Mouse (Mus musculus): ENCODE measurements around the gene S1pr4. TPM values are rescaled to one million over a fixed set of nuclear protein-coding genes. Genes with fewer than 3 reads are reported as not detected.

The S1pr4 gene
- total RNA-seq, 2 experiments from 2014 or later: 0.61 to 1.3 TPM

DNA sequence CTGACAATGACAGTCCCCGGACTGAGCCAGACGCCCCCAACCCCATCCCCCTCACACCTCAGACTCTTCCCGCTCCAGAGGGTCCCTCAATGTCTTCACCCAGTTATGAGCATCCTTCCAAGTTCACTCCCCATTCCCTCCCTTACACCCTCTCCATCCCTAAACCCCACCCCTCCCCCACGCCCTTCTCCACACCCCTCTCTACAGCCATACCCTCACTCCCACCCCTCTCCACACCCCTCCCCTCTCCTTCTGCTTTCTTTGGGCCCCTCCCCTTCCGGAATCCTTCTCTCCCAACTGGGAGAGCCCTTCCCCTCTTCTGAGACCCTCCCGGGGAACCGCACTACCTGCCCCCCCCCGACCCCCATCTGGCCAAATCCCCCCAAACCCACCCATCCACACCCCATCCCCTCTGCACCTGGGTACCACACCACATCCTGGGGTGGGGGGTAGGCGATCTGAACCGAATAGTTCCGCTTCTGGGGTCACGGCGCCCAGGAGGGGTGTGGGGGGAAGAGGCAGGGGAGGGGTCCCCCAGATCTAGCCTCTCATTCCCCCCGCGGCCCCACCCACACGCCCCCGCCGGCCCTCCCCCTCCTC lies 27.4 kb downstream of the S1pr4 start:
- no peak for DNase-seq

DNA sequence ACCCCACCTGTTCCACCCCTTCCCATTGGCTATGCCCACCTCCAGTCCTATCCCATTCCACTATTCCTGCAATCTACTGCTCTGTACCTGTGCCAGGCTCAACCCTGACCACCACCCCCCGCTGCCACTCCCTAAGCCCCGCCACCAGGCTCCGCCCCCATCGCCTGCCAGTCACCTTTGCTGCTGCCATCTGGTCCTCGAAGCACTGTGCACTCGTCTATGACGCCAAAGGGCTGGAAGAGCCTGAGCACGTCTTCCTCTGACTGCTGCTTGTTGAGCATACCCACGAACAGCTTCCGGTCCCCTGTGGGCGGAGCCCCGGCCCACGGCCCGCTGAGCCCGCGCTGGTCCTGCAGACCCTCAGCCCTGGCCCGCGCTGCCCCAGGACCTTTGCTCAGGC lies 29.5 kb downstream of the S1pr4 start:
- no peak for DNase-seq
- intact Hi-C loops (cut with DNase I): no loop called here

More for the DNA sequence above, 27.4 kb downstream of the S1pr4 start:
- intact Hi-C loops (cut with DNase I): no loop called here

GRCm38 (mm10) chr10:81469253-81469652 lies 30.7 kb downstream of the S1pr4 start:
- intact Hi-C loops (cut with DNase I): no loop called here
- no peak for DNase-seq

DNA sequence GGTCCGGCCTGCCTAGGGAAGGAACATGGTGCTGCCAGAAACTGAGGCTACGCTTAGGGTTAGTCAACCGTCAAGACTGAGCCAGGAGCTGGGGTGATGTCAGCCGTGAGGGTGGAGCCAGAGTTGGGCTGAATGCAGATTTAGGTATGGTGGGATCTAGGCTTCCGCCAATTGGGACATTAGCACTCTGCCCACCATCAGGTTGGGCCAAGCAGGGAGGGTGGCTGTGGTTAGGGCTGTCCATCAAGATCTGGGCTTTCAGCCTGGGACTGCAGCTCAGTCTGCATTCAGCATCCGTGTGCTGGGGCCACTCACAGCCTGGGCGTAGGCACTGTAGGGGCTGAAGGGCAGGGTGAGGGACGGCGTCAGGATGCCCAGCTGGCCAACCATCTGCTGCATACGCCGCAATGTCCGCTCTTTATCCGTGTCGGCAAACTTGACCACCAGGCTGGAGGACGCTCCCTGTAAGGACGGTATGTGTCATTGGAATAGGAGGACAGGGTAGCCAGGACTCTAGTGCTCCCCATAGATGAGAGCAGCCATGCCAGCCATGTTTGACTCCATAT lies 32.2 kb downstream of the S1pr4 start:
- intact Hi-C loops (cut with DNase I): no loop called here
- DNase-seq: no peak

- no peak for DNase-seq
- intact Hi-C loops (cut with DNase I): no loop called here
These were observed 33.1 kb downstream of the S1pr4 start for GRCm38 (mm10) chr10:81466881-81467280.

DNA sequence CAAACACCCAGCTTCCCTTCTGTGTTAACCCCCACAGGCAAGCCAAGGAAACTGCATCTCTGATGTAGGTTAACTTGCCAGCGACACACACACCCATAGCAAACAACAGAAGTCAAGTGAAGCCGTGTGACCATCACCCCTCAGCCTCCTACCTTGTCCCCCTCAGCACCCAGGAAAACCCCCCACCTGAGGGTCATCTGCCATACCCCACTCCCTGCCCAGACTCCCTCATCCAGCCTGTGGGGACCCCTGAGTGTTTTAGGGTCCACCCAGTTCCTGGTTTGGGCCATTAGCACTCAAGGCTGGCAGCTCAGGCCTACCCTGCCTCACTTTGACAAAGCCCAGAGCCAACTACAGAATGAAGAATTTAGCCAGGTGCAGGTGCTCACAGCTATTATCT lies 33.9 kb downstream of the S1pr4 start:
- no peak for DNase-seq

DNA sequence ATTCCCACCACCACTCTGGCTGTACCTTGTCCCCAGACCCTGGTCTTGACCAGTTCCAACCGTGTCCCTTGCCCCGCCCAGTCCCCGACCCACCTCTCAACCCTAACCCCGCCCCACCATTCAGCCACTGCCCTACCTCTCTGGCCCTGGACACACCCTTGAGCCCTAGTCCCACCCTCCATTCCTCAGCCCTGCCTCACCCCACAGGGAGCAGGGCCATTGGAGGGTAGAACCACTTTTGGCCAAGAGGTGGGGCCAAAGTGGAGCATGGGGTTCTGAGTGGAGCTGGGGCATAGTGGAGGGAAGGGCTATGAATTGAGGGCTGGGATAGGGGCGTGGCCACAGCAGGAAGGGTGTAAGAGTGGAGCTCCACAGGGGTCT lies 34.7 kb downstream of the S1pr4 start:
- intact Hi-C loops (cut with DNase I): no loop called here
- DNase-seq: no peak

More for the DNA sequence above, 33.9 kb downstream of the S1pr4 start:
- intact Hi-C loops (cut with DNase I): no loop called here

DNA sequence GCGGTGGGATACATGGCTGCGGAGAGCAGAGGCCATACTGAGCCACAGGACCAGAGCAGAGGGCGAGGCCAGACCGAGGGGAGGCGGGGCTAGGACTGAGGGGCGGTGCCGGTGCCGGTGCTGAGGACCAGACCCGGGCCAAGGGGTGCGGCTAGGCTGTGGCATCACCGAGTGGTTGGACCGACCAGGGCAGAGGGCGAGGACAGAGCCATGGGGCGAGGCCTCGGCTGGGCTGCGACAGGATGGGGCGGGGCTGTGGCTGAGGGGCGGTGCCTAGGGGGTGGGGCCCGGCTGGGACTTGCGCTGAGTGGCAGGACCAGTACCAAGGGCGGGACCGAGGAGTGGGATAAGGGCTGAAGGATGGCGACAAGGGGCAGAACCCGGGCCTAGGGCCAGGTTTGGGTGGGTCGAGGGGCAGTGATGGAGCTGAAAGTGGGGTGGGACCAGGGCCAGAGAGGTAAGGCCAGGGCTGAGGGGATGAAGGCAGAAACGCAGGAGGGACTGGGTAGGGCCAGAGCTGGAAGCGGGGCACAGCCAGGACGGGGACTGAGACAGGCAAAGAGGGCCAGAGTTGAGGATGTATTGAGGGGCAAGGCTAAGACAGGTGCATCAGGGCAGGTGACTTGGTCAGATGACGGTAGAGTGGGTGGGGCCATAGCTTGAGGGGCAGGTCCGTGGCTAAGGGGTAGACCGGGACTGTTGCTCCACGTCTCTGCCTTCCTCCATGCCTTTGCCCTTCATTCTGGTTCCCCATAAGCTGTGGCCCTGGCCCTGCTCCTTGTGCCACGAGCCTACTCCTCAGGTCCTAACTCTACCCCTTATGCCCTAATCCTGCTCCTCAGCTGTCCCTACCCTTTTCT lies 35.3 kb downstream of the S1pr4 start:
- DNase-seq: no peak
- intact Hi-C loops (cut with DNase I): no loop called here

DNA sequence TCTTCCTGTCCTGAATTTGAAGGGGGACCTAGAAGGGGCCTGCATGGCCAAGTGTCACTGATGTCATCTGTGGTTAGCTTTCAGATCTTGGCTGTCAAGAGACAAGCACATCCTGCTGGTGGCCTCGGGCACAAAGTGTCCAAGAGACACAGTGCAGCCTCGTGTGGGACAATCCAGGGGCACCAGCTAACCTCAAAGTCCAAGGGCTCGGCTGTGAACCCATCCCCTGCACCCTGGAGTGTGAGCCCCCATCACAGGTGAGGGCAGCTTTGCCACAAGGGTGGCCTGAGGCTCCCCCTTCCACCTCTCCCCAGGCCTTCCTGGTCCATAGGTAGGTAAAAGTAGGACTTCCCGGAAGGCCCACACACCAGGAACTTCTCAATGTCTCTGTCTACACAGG lies 36.4 kb downstream of the S1pr4 start:
- no peak for DNase-seq
- intact Hi-C loops (cut with DNase I): no loop called here

DNA sequence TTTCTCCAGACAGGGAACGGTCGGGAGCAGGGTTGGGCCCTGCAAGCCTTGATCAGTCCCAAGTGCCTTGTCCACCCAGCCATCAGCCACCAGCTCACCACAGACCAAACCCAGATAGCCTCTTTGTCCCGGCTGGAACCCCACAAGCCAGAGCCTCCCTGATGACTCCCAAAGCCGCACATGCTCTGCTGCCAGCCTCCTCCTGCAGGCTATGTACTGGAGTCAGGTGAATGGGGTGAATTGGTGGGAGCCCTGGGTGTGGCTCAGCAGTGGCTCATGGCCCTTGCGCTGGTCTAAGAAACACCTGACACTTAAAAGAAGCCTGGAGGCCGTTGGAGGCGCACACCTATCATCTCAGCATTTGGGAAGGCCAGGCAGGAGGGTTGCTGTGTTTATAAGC lies 37.0 kb downstream of the S1pr4 start:
- intact Hi-C loops (cut with DNase I): no loop called here

DNA sequence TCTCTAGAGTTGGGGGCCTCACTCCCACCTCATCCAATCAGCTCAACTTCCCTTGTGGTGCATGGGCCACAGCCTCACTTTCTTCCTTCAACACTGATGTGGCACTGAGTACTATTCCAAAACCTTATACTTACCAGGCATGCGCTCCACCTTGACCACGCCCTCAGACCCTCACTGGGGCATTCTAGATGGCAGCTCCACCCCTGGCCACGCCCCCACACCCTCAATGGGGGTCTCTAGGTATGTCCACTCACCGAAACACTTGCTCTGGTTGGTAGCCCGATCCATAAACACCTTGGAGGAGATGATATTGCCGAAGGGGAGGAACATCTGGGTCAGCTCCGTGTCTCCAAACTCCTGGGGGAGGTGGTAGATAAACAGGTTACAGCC lies 37.5 kb downstream of the S1pr4 start:
- no peak for DNase-seq

More for the DNA sequence above, 37.0 kb downstream of the S1pr4 start:
- DNase-seq: no peak

DNA sequence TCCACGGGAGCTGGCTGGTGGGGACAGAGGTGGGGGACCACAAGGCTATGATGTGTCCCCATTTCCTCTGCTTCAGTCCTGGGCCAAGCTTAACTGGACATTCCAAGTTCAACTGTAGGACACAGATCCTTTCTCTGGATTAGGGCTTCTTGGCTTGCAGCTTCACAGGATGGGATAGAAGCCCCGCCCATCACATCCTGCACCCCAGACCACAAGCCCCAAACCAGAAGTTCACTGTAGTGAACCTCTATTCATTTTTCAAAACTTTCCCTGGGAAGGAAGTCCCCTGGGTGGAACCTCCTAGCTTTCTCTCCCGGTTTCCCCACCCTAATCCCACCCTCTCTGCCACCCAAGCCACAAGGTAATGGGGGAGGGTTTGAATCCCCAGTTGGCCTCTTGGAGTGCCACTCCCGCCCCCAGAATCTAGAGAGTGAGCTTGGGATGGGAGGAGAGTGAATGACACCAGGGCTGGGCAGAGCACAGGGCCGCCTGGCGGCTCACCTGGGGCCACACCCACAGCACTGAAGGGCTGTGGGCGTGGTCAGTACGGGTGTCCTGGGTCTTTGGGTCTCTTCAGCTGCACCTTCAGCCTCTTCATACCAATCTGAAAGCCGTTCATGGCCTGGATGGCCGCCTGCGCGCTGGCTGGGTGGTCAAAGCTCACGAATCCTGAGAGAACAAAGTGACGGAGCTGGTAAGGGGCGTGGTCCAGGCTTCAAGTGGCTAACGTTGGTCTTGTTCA lies 38.1 kb downstream of the S1pr4 start:
- DNase-seq: no peak
- intact Hi-C loops (cut with DNase I): no loop called here

More for the DNA sequence above, 37.5 kb downstream of the S1pr4 start:
- intact Hi-C loops (cut with DNase I): no loop called here

- intact Hi-C loops (cut with DNase I): no loop called here
- no peak for DNase-seq
These were observed 39.0 kb downstream of the S1pr4 start for GRCm38 (mm10) chr10:81460951-81461350.

DNA sequence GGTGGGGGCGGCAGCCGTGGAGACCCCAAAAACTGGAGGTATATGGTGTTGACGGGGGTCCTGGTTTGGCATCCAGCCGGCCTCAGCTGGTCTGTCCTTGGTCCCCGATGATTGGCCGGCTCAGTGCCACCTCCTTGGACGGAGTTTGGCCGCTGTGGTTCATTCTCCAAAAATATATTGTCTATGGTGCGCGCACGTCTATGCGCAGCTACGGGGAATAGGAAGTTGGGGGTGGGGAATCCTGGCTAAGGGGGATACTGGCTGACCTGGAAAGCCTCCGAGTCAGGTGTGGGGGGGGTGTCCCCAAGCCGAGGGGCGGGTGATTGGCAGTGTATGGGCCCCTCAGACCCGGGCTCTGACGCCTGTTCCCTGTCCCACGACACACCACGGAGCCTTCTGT lies 39.5 kb downstream of the S1pr4 start:
- intact Hi-C loops (cut with DNase I): no loop called here
- no peak for DNase-seq

- intact Hi-C loops (cut with DNase I): no loop called here
- DNase-seq: no peak
These were observed 40.5 kb downstream of the S1pr4 start for GRCm38 (mm10) chr10:81459399-81459798.

- DNase-seq: no peak
- intact Hi-C loops (cut with DNase I): no loop called here
These were observed 41.7 kb downstream of the S1pr4 start for GRCm38 (mm10) chr10:81458267-81458666.

- DNase-seq: no peak
- intact Hi-C loops (cut with DNase I): no loop called here
These were observed 42.3 kb downstream of the S1pr4 start for GRCm38 (mm10) chr10:81457624-81458023.

DNA sequence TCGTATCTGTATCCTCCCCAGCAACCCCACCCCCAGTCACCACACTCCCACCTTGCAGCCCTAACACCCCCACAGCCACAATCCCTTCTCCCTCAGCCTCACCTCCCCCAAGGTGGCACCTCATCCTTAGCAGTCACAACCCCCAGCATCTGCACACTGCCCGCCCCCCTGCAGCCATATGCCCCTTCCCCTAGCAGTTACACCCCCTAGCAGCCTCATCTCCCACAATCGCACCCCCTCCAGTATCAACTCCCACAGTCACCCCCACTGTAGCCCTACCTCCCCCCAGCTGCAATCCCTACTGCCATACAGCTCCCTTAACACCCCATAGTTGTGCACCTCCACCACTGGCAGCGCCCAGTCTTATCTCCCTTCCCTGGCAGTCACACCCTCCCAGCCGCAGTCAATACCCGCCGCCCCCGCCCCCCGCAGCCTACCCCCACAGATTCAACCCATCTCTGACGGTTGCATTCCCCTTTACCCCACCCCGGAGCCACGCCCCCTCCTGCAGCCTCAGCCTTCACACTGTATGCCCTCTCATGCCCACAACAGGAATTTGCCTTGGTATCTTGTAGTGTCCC lies 42.9 kb downstream of the S1pr4 start:
- DNase-seq: no peak
- intact Hi-C loops (cut with DNase I): no loop called here

- DNase-seq: no peak
These were observed 44.6 kb downstream of the S1pr4 start, which contains the start of gene Nfic for GRCm38 (mm10) chr10:81455181-81455895. Nfic (minus strand) TSS chr10:81455635.

DNA sequence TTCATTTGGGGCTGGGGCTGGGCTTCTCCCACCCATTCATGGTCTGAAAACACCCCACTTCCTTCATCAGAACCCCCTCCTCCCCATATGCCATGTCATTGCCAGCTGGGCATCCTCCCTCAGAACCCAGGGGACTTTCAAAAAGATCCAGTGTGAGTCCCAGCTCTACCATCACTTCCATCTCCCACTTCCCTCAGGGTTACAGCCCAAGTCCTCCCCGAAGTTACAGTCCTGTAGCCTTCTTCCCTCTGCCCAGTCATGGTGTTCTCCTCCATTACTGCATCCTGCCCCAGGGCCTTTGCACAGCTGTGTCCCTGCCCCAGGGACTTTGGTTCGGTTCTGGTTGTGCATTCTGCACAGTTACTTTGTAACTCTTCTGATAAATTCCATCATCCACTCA lies 45.8 kb downstream of the S1pr4 start:
- no peak for DNase-seq
- intact Hi-C loops (cut with DNase I): no loop called here

More at GRCm38 (mm10) chr10:81455181-81455895, 44.6 kb downstream of the S1pr4 start, which contains the start of gene Nfic:
- intact Hi-C loops (cut with DNase I): no loop called here

Data from heart, postnatal 36 days (tissue).